Mouse (Mus musculus) heart, embryonic 15.5 days (tissue): ENCODE data around the gene Olfml2a. TPM values are rescaled to one million over a fixed set of nuclear protein-coding genes. Genes with fewer than 3 reads are reported as not detected.

Experiments used
- ATAC-seq: fragments of 200-750 bp; cut with Nextera tagmentation; replicated peaks from 2 replicates; pipeline ENCODE4 v1.8.0; 2017; ENCODE audit warnings: low read depth, moderate TSS enrichment; ENCODE audit not compliant: insufficient number of reproducible peaks, insufficient read depth, low FRiP score
- H3K27ac ChIP-seq: fragments of 300-500 bp; sonication (generic); 2 replicates; pipeline ENCODE4 v1.5.1; 2015; ENCODE audit warnings: mild to moderate bottlenecking, inconsistent platforms
- H3K27me3 ChIP-seq: fragments of 300-500 bp; sonication (generic); 2 replicates; pipeline ENCODE4 v1.6.1; 2015; ENCODE audit warnings: inconsistent platforms
- H3K36me3 ChIP-seq: fragments of 300-500 bp; sonication (generic); 2 replicates; pipeline ENCODE4 v1.6.1; 2015; ENCODE audit warnings: mild to moderate bottlenecking, inconsistent platforms
- H3K4me1 ChIP-seq: fragments of 300-500 bp; sonication (generic); replicated peaks from 2 replicates; pipeline ENCODE4 v1.6.1; 2015; ENCODE audit warnings: inconsistent platforms
- H3K4me2 ChIP-seq: fragments of 300-500 bp; sonication (generic); 2 replicates; pipeline ENCODE4 v1.6.1; 2015; ENCODE audit warnings: inconsistent platforms, mild to moderate bottlenecking, moderate library complexity
- H3K4me3 ChIP-seq: fragments of 300-500 bp; sonication (generic); 2 replicates; pipeline ENCODE4 v1.5.1; 2015; ENCODE audit warnings: mild to moderate bottlenecking, inconsistent platforms
- H3K9ac ChIP-seq: fragments of 300-500 bp; sonication (generic); 2 replicates; pipeline ENCODE4 v1.6.1; 2015; ENCODE audit warnings: mild to moderate bottlenecking, inconsistent platforms
- H3K9me3 ChIP-seq: fragments of 300-500 bp; sonication (generic); replicated peaks from 2 replicates; pipeline ENCODE4 v1.6.1; 2016; ENCODE audit warnings: inconsistent platforms
- WGBS: fragments of 180-500 bp; shearing (Covaris S2); methylation state at CpG from one replicate; pipeline ENCODE4 v1.1.7; 2015; ENCODE audit warnings: mixed read lengths; 5-methylcytosine and 5-hydroxymethylcytosine counted together
- polyA plus RNA-seq: library from polyadenylated mRNA; unstranded; fragments of >200 nt; fragmentation: Nextera tagmentation; extraction: Ambion mirVana; gene quantifications from 2 replicates; pipeline ENCODE4 v1.2.1, GENCODE M21; 2015

The Olfml2a gene
- polyA plus RNA-seq, 1 experiment from 2014 or later: 7.2 TPM

DNA sequence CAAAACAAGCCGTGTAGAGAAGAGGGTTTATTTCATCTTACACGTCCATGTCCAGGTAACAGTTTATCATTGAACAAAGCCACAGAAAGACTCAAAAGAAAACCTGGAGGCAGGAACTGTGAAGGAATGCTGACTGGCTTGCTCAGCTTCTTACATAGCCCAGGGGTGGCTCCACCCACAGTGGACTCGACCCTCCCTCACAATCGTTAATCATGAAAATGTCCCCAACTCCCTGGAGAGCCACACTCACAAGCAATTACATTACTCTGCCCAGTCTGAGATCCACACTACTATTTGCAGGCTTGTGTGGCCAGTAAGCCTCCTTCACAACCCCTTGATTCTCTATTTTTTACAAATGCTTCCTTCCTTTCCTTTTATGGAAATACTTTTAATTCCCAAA lies 32.4 kb downstream of the Olfml2a start:
- Histone ChIP-seq H3K36me3 (no peaks in the 10 kb centered on the region), H3K27me3 (no peaks in the 10 kb centered on the region), H3K9ac (no peak overlapping the region), H3K9me3 (no peaks in the 10 kb centered on the region), H3K4me3 (no peak overlapping the region), H3K4me1 (no peaks in the 10 kb centered on the region), H3K4me2 (no peak overlapping the region), H3K27ac (no peak overlapping the region)
- 35% methylated on average over 4 of the region's 4 CpGs for WGBS
- no peak for ATAC-seq

DNA sequence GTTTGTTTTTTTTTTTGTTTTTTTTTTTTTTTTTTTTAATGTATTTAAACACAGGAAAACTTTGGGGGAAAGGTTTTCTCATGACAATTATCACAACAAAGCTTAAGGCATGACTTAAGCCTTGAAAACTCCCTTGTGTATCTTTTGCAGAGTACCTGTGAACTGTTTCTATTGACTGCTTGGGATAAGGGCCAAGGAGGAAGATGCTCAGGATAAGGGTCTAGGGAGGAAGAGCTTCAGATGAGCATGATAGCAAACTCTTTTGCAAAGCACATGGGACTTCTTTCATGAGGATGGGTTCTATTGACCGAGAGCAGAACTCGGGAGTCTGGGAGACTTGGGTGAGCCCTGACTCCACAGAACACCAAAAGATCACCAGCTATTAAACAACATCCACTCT lies 37.9 kb downstream of the Olfml2a start:
- H3K27me3 ChIP-seq: no peaks in the 10 kb centered on the region
- 95% methylated on average over 2 of the region's 2 CpGs for WGBS
- no peak for ATAC-seq

GRCm38 (mm10) chr2:38970057-38970456 lies 38.3 kb downstream of the Olfml2a start:
- no peak overlapping the region for H3K4me3 ChIP-seq
- H3K27ac ChIP-seq: no peak overlapping the region
- no peak overlapping the region for H3K4me2 ChIP-seq
- no peaks in the 10 kb centered on the region for H3K36me3 ChIP-seq
- ATAC-seq: no peak
- no peaks in the 10 kb centered on the region for H3K9me3 ChIP-seq
- no peaks in the 10 kb centered on the region for H3K27me3 ChIP-seq
- no peak overlapping the region for H3K9ac ChIP-seq
- no peaks in the 10 kb centered on the region for H3K4me1 ChIP-seq
- 65% methylated on average over 5 of the region's 5 CpGs for WGBS

More for the DNA sequence above, 37.9 kb downstream of the Olfml2a start:
- H3K4me3 ChIP-seq: no peak overlapping the region
- H3K27ac ChIP-seq: no peak overlapping the region
- H3K36me3 ChIP-seq: no peaks in the 10 kb centered on the region
- H3K9me3 ChIP-seq: no peaks in the 10 kb centered on the region
- no peak overlapping the region for H3K4me2 ChIP-seq
- H3K4me1 ChIP-seq: no peaks in the 10 kb centered on the region
- H3K9ac ChIP-seq: no peak overlapping the region

DNA sequence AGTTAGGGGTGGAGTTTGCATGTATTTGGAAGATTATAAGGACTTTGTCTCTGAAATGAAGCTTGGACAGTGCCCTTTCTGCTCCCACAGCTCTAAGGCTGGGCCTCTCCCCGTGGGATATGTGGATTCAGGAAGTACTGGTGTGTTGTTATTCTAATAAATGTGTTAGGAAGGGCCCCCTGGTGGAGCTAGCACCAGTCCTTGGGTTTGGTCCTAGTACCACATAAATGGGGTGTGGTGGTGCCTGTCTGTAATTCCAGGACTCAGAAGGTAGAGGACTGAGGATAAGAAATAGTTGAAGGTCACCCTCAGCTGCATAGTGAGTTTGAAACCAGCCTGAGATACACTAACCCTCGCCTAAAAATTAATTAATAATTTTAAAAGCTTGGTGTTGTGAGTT lies 41.4 kb downstream of the Olfml2a start:
- Histone ChIP-seq H3K4me1 (no peaks in the 10 kb centered on the region), H3K36me3 (no peaks in the 10 kb centered on the region), H3K27ac (no peak overlapping the region), H3K9ac (no peak overlapping the region), H3K4me2 (no peak overlapping the region), H3K4me3 (no peak overlapping the region), H3K9me3 (no peaks in the 10 kb centered on the region), H3K27me3 (no peaks in the 10 kb centered on the region)
- 32% methylated on average over 2 of the region's 2 CpGs for WGBS
- no peak for ATAC-seq

- no peak overlapping the region for H3K27ac ChIP-seq
- 68% methylated on average over 7 of the region's 7 CpGs for WGBS
- H3K4me3 ChIP-seq: no peak overlapping the region
- ATAC-seq: no peak
- H3K4me2 ChIP-seq: no peak overlapping the region
- no peak overlapping the region for H3K9ac ChIP-seq
- H3K27me3 ChIP-seq: no peaks in the 10 kb centered on the region
- no peaks in the 10 kb centered on the region for H3K4me1 ChIP-seq
- H3K36me3 ChIP-seq: no peaks in the 10 kb centered on the region
- no peaks in the 10 kb centered on the region for H3K9me3 ChIP-seq
Measured at GRCm38 (mm10) chr2:38973701-38974100, 41.9 kb downstream of the Olfml2a start.

DNA sequence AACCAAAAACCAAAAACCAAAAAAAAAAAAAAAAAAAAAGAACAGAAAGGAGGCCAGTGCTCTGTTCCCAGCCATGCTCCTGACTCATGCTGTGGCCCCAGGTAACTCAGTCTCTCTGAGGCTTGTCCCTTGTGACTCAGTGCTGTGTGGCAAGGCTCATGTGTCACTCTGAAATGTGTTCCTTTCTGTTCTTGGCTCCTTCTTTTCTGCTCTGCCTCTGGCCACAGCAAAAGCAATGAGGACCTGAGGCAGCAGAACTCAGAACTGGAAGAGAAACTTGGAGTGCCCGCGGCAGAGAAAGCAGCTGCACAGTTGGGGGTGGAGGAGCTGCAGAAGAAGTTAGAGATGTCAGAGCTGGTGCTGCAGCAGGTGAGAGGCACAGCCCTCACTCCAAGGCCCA lies 42.4 kb downstream of the Olfml2a start:
- Histone ChIP-seq H3K27me3 (no peaks in the 10 kb centered on the region), H3K4me2 (no peak overlapping the region), H3K27ac (no peak overlapping the region), H3K9ac (no peak overlapping the region), H3K4me3 (no peak overlapping the region), H3K9me3 (no peaks in the 10 kb centered on the region), H3K4me1 (no peaks in the 10 kb centered on the region), H3K36me3 (no peaks in the 10 kb centered on the region)
- WGBS: 25% methylated on average over 2 of the region's 2 CpGs
- ATAC-seq: no peak

DNA sequence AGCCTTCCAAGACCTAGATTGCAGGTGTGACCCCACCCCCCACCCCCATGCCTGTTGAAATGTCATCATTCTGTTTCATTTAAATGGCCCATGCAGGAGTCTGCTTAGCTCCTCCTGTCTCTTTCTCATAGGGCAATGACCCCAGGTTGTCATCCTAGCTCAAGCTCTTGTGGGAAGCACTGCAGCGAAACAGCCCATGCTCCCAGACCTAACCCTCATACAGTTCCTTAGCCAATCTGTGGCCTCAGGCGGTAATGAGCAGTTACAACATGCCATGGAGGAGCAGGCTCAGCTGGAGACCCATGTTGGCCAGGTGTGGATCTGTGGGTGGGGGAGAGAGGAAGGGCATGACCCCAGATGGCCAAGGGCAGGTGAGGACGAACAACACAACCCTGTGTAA lies 43.4 kb downstream of the Olfml2a start:
- no peak for ATAC-seq
- Histone ChIP-seq H3K27ac (no peak overlapping the region), H3K9ac (no peak overlapping the region), H3K4me2 (no peak overlapping the region), H3K4me3 (no peak overlapping the region), H3K27me3 (no peaks in the 10 kb centered on the region; the same call in 1 of the 2 replicates), H3K4me1 (no peaks in the 10 kb centered on the region), H3K9me3 (no peaks in the 10 kb centered on the region), H3K36me3 (no peaks in the 10 kb centered on the region)
- WGBS: 83% methylated on average over 3 of the region's 3 CpGs

DNA sequence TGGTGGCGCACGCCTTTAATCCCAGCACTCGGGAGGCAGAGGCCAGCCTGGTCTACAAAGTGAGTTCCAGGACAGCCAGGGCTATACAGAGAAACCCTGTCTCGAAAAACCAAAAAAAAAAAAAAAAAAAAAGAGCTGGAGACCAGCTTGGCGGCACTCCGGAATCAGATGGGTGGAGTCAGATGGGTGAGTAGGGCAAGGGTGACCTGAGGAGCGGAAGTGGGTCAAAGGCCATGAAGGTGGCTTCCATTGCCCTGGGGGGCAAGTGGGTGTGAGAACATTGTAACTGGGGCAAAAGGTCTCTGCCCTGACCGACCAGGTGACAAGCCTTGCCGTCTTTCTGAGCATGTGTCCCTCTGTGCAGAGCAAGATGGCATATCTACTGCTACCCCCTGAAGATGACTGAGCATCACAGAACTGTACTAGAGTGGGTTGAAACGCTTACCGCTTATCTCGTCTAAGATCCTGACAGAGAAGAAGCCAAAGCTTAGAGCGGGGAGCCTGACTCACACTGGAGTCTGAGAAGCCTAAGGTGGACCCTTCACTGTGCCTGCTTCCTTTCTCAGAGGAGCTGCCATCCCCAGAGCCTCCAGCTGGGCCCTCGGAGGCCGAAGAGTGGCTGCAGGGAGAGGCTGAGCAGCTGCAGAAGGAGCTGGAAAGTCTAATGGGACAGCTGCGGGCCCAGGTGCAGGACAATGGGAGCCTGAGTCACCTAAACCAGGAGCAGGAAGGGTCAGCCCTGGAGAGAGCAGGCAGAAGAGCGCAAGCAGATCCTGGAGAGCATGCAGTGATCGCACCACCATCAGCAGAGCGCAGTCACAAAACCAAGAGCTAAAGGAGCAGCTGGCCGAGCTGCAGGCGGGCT lies 44.4 kb downstream of the Olfml2a start:
- Histone ChIP-seq H3K27me3 (no peaks in the 10 kb centered on the region; the same call in 1 of the 2 replicates), H3K4me2 (no peak overlapping the region), H3K4me1 (no peaks in the 10 kb centered on the region), H3K27ac (no peak overlapping the region), H3K4me3 (no peak overlapping the region), H3K9ac (no peak overlapping the region), H3K9me3 (no peaks in the 10 kb centered on the region), H3K36me3 (no peaks in the 10 kb centered on the region)
- no peak for ATAC-seq
- WGBS: 73% methylated on average over 21 of the region's 21 CpGs

- Histone ChIP-seq H3K36me3 (no peaks in the 10 kb centered on the region), H3K9me3 (no peaks in the 10 kb centered on the region), H3K9ac (no peak overlapping the region), H3K4me2 (no peak overlapping the region), H3K27me3 (no peaks in the 10 kb centered on the region; the same call in 1 of the 2 replicates), H3K27ac (no peak overlapping the region), H3K4me3 (no peak overlapping the region), H3K4me1 (no peaks in the 10 kb centered on the region)
- no peak; the same call in 1 of the 2 replicates for ATAC-seq
- 61% methylated on average over 4 of the region's 4 CpGs for WGBS
Measured at GRCm38 (mm10) chr2:38977837-38978236, 46.1 kb downstream of the Olfml2a start.

- no peak for ATAC-seq
Measured at GRCm38 (mm10) chr2:38983456-38983855, 51.7 kb downstream of the Olfml2a start.

GRCm38 (mm10) chr2:38986580-38986979 lies 54.8 kb downstream of the Olfml2a start:
- 71% methylated on average over 3 of the region's 3 CpGs for WGBS
- H3K9ac ChIP-seq: no peak overlapping the region
- no peaks in the 10 kb centered on the region for H3K36me3 ChIP-seq
- H3K9me3 ChIP-seq: no peaks in the 10 kb centered on the region
- no peak overlapping the region for H3K4me3 ChIP-seq
- ATAC-seq: no peak
- 0 out of 2 replicates have a peak, but pooled peaks cover 2% of the 10 kb centered on the region for H3K4me1 ChIP-seq
- no peak overlapping the region for H3K4me2 ChIP-seq
- H3K27me3 ChIP-seq: no peaks in the 10 kb centered on the region
- no peak overlapping the region for H3K27ac ChIP-seq

More at GRCm38 (mm10) chr2:38983456-38983855, 51.7 kb downstream of the Olfml2a start:
- H3K9me3 ChIP-seq: no peaks in the 10 kb centered on the region
- no peaks in the 10 kb centered on the region; the same call in 1 of the 2 replicates for H3K27me3 ChIP-seq
- no peak overlapping the region for H3K4me2 ChIP-seq
- no peak overlapping the region for H3K4me3 ChIP-seq
- WGBS: 91% methylated on average over 2 of the region's 2 CpGs
- no peak overlapping the region for H3K9ac ChIP-seq
- no peak overlapping the region for H3K27ac ChIP-seq
- H3K4me1 ChIP-seq: 0 out of 2 replicates have a peak, but pooled peaks cover 2% of the 10 kb centered on the region
- H3K36me3 ChIP-seq: no peaks in the 10 kb centered on the region

- H3K9me3 ChIP-seq: no peaks in the 10 kb centered on the region
- no peak overlapping the region for H3K4me2 ChIP-seq
- H3K27me3 ChIP-seq: no peaks in the 10 kb centered on the region
- H3K27ac ChIP-seq: no peak overlapping the region
- no peak for ATAC-seq
- H3K36me3 ChIP-seq: no peaks in the 10 kb centered on the region
- no peak overlapping the region for H3K9ac ChIP-seq
- H3K4me3 ChIP-seq: no peak overlapping the region
- H3K4me1 ChIP-seq: 0 out of 2 replicates have a peak, but pooled peaks cover 2% of the 10 kb centered on the region
- WGBS: 50% methylated on average over 1 of the region's 1 CpGs
Measured at GRCm38 (mm10) chr2:38987371-38987770, 55.6 kb downstream of the Olfml2a start.
